Mouse (Mus musculus): ENCODE data around the gene Zfp280d.

DNA sequence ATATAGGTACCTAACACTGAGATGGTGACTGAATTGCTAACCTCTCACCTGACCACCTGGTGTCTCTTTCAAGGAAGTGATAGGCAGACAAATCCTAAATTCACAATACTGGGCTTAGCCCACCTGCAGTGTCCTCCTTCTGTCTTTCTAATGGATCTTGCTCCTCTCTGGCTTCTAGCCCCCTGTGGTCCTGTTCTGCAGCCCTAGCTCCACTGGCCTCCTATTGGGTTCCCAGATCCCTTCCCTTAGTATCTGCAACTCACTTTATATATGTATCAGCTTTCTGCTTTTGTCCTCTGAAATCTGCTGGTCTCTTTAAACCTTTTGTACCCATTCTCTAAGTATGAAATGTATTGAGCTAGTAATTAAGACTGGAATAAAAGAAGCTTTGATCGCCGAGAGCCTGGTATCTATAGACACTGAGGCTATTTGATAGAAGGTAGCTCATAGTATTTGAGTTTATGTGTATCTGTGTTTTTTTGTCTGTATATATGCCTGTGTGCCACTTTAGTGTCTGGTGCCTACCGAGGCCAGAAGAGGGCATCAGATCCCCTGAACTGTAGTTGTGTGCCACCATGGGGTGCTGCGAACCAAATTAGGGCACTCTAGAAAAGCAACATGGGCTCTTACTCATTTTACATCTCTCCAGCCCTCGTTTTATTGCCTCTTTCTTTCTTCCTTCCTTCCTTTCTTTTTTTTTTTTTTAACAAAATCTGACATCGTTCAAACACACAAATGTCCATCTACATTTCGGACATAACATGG is 832 bp upstream of the Zfp280d start:
- no peak for TF ChIP-seq ZNF384 (IDR thresholded peaks at IDR 0.05; ENCODE audit: low read depth, low read length)
- no peak for TF ChIP-seq HCFC1 (IDR thresholded peaks at IDR 0.05; ENCODE audit: borderline replicate concordance, insufficient read depth, low read length)
- no peak for TF ChIP-seq ZC3H11A (IDR thresholded peaks at IDR 0.05; ENCODE audit: borderline replicate concordance, low read depth, low read length)
- no peak for TF ChIP-seq MAFK (IDR thresholded peaks at IDR 0.05; ENCODE audit: insufficient read depth, low read depth, low read length)
